In the genomic region with DNA sequence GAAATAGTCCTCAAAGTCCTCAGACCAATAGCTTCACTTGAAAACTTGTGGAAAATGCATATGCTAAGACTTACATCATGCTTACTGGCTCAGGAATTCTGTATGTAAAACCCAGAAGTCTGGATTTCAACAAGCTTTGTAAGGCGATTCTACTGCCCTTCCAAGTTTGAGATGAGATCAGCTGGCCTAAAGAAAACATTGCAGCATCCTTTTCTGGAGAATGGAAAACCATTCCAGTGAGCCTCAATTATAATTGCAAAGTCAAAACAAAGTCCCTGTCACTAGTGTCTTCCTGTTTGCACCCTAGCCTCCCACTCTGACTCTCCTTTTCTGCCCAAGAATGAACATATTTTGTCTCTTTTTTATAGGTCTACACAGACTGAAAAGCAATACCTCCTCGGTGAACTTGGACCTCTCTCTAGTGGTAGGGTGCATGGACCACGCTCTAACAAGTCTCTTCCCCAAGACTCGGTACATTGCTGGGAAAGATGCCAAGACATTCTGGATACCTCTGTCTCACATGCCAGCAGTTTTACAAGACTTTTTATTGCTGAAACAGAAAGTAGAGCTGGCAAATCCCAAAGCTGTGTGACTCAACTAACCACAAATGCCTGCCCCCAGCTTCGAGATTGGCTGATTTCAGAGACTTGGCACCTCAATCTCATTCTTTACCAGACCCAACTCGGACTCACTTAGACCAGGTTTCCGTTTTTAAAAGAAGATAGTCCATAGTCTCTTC, we compare ENCODE assay signal across 14 mouse cellular contexts. TPM values are rescaled to one million over a fixed set of nuclear protein-coding genes. Genes with fewer than 3 reads are reported as not detected.
DNase-seq lines count a peak whose midpoint lies in the region; ATAC-seq lines count a peak whose summit lies in the region.
"Had no signal": no experiment of that assay in that cellular context is flagged by ENCODE, and none has a peak within 500 bp of the region (broad histone marks: within the 10 kb centered on the region; RNA-seq: fewer than 3 reads in every experiment).

No protein-coding gene starts in this region.

- DNase-seq in heart, adult 11 months = peak; percentile 68
- peak; percentile 23 for DNase-seq in right cerebral cortex, adult 18-20 months
- DNase-seq in right cerebral cortex, postnatal 36 days (ENCODE audit: low spot score in 2 of 2) = no peak
- DNase-seq in brain, adult 2 months (ENCODE audit: low read depth, low spot score) = peak; percentile 60
- peak; percentile 5 for DNase-seq in skeletal muscle tissue, adult 2 months (ENCODE audit: low read depth, low spot score)
- no peak for DNase-seq in left cerebral cortex, postnatal 10 days (ENCODE audit: extremely low spot score in 1 of 2, low spot score in 2 of 2)
- DNase-seq: cerebellum, postnatal 25 days; liver, embryonic 13.5 days; thymus, adult 2 months had no signal

- ATAC-seq in heart, embryonic 11.5 days (replicated peaks; ENCODE audit: insufficient number of reproducible peaks, low FRiP score, low TSS enrichment) = no peak

- H3K4me1 ChIP-seq in heart, embryonic 11.5 days (ENCODE audit: control insufficient read depth, insufficient read depth, low read length) = no peaks in the 10 kb centered on the region; the same call in 1 of the 2 replicates
- H3K4me1 ChIP-seq: heart, embryonic 12.5 days; hindbrain, embryonic 12.5 days had no signal

- H3K27me3 ChIP-seq in heart, embryonic 11.5 days (ENCODE audit: control insufficient read depth, insufficient read depth, low read length) = no peaks in the 10 kb centered on the region
- H3K27me3 ChIP-seq: embryonic facial prominence, embryonic 15.5 days; heart, embryonic 12.5 days; hindbrain, embryonic 12.5 days; liver, embryonic 13.5 days had no signal

- no peak overlapping the region for H3K9ac ChIP-seq in heart, embryonic 11.5 days (ENCODE audit: low read depth, low read length)
- H3K9ac ChIP-seq: embryonic facial prominence, embryonic 15.5 days; heart, embryonic 12.5 days; hindbrain, embryonic 12.5 days; liver, embryonic 13.5 days had no signal

- no peak overlapping the region for H3K4me3 ChIP-seq in heart, embryonic 11.5 days (ENCODE audit: low read depth, low read length)
- H3K4me3 ChIP-seq: embryonic facial prominence, embryonic 15.5 days; heart, embryonic 12.5 days; hindbrain, embryonic 12.5 days; liver, embryonic 13.5 days had no signal

- H3K9me3 ChIP-seq in heart, embryonic 11.5 days (replicated peaks; ENCODE audit: control insufficient read depth, low read length) = no peaks in the 10 kb centered on the region
- H3K9me3 ChIP-seq: embryonic facial prominence, embryonic 15.5 days; heart, embryonic 12.5 days; hindbrain, embryonic 12.5 days; liver, embryonic 13.5 days had no signal

- WGBS in heart, embryonic 11.5 days (ENCODE audit: insufficient replicate concordance) = 72% methylated on average over 7 of the region's 7 CpGs

- intact Hi-C loops in left cerebral cortex, postnatal 10 days (cut with DNase I) = no loop called here

- H3K36me3 ChIP-seq in heart, embryonic 11.5 days (ENCODE audit: control insufficient read depth, insufficient read depth, low read length) = no peaks in the 10 kb centered on the region
- H3K36me3 ChIP-seq: embryonic facial prominence, embryonic 15.5 days; heart, embryonic 12.5 days; hindbrain, embryonic 12.5 days; liver, embryonic 13.5 days had no signal

- no peak overlapping the region for H3K4me2 ChIP-seq in heart, embryonic 11.5 days
- H3K4me2 ChIP-seq: embryonic facial prominence, embryonic 15.5 days; heart, embryonic 12.5 days; hindbrain, embryonic 12.5 days; liver, embryonic 13.5 days had no signal

- H3K27ac ChIP-seq in heart, embryonic 11.5 days (ENCODE audit: low read depth, low read length) = no peak overlapping the region
- H3K27ac ChIP-seq: embryonic facial prominence, embryonic 15.5 days; hindbrain, embryonic 12.5 days; liver, embryonic 13.5 days had no signal

RNA-seq across cellular contexts. Expression of a gene that starts 20.8 kb away (rescaled TPM):
- polyA plus RNA-seq in heart, embryonic 11.5 days (2014; fragmentation: Nextera tagmentation; extraction: Ambion mirVana) = not detected in 2 replicates
- total RNA-seq in left cerebral cortex, postnatal 10 days (2021) = not detected
- polyA plus RNA-seq: hindbrain, embryonic 12.5 days had no signal

RNA-seq across cellular contexts. Expression of a gene that starts 58.6 kb away (rescaled TPM):
- not detected in 2 replicates for polyA plus RNA-seq in heart, embryonic 11.5 days (2014; fragmentation: Nextera tagmentation; extraction: Ambion mirVana)
- under 1 TPM in 1 of 2 experiments, not detected in 1; 0.24 TPM for total RNA-seq in left cerebral cortex, postnatal 10 days (2021)
- polyA plus RNA-seq: heart, embryonic 12.5 days; hindbrain, embryonic 12.5 days; spleen, adult 2 months had no signal

Comparison
In these comparisons a context has a peak if more than half of its experiments do, and no peak if none do; other contexts are left out.
1. DNase-seq: peak in heart, adult 11 months (single experiment), right cerebral cortex, adult 18-20 months (single experiment), brain, adult 2 months (single experiment) and skeletal muscle tissue, adult 2 months (single experiment); none in right cerebral cortex, postnatal 36 days (0 of 2) and left cerebral cortex, postnatal 10 days (0 of 2).